Mouse (Mus musculus) layer of hippocampus, adult 11-12 months (tissue): ENCODE data around the gene Lrpap1.

Source experiments
- DNase-seq: peaks from one replicate; pipeline ENCODE4 v3.0.0; 2022; ENCODE audit warnings: low spot score

Lrpap1 gene

DNA sequence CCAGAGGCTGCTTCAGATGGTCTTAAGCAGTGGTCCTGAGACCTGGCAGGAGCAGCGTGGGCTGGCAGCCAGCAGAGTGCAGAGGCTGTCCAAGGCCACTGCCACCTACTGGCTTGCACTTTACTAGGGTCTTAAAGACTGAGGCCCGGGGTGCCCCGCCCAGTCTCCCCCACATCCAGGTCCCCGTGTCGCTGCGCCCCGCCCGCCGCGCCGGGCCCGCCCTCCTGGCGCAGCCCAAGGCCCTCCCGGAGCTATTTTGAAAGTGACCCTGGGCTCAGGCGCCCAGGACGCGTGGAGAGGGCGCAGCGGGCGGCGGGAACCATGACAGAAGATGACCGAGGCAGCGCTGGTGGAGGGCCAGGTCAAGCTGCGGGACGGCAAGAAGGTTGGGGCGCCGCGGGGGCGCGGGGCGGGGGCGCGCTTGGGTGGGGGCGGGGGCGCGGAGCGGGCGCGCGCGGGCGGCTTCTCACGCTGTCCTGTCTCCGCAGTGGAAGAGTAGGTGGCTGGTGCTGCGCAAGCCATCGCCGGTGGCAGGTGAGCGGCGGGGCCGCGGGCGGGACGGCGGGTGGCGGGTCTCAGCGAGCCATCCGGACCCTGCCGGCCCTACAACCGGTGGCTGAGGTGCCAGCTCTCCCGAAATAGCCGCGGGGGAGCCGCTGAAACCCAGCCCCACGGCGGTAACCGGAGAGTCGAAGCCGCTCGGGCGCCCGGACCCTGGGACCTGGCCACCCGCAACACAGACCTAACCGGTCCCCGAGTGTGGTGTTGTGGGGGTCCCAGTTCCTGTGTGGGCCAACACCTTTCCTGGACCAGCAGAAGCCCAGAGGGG is 48.7 kb downstream of the Lrpap1 start, which contains the start of gene Dok7:
TSS of gene Dok7 (plus strand) at position 163 of the 829 bp plus-strand sequence.
- DNase-seq: peak; percentile 48

DNA sequence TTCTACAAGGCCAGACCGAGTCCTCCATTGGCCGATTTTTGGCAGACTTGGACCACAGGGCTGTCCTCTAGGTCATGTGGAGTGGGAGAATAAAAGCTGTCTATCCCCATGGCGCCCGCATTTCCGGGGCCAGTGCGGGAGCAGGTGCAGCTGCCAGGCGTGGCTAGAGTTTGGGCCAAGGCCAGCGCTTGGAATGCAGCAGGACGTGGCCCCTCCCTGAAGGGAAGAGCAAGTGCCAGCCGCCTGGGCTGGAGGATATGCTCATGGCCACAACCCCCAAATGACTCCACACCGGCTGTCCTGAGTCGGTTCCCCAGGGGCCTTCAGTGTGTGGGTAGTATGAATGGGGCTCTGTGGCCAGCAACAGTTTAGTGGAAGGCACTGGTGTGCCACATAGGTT is 50.5 kb downstream of the Lrpap1 start:
- peak; percentile 26 for DNase-seq

DNA sequence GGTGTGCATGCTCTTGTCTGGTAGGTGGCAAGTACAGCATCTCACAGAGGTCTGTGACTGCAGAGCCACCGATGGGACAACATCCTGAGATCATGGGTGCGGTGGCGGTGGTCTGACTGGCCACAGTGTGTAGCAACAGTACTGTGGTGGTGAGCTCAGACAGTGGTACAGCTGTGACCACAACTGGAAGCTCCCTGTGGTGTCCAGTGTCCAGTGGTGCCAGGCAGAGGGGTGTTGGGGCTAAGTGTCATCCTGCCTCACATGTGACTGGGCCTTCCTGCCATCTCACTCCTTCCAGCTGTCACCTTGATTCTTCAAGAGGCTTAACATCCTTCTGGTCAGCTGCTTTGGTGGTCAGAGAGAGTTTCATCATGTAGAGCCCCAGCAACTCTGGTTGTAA is 50.9 kb downstream of the Lrpap1 start:
- no peak for DNase-seq

DNA sequence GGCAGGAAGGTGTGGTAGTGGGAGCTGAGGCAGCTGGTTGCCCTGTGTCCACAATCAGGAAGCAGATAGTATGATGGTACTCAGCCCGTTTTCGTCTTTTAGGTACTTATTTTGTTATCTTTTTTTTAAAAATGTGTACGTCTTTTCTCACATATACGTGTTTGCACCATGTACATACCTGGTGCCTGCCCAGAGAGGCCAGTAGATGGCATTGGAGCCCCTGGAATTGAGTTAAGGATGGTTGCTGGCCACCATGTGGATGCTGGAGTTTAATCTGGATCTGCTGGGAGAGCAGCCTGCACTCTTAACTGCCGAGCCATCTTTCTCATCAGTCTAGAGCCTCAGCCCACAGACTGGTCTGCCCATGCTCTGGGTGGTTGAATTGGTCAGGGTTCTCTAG is 55.0 kb downstream of the Lrpap1 start:
- DNase-seq: no peak

DNA sequence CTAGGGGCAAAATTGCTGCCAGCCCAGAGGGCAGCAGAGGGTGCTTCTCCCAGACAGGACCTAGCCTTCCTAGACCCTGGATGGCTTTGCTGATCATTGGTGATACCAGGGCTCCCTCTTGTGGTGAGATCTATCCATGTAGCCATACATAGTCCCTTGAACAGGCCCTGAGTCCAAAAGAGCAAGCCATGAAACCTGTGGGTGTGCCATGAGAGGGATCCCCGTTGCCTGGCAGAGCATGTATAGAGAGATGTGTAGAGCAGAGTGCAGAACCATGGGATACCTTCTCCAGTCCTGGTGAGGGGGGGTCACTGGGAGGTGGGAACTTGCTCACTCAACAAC is 62.5 kb downstream of the Lrpap1 start:
- peak; percentile 93 for DNase-seq

DNA sequence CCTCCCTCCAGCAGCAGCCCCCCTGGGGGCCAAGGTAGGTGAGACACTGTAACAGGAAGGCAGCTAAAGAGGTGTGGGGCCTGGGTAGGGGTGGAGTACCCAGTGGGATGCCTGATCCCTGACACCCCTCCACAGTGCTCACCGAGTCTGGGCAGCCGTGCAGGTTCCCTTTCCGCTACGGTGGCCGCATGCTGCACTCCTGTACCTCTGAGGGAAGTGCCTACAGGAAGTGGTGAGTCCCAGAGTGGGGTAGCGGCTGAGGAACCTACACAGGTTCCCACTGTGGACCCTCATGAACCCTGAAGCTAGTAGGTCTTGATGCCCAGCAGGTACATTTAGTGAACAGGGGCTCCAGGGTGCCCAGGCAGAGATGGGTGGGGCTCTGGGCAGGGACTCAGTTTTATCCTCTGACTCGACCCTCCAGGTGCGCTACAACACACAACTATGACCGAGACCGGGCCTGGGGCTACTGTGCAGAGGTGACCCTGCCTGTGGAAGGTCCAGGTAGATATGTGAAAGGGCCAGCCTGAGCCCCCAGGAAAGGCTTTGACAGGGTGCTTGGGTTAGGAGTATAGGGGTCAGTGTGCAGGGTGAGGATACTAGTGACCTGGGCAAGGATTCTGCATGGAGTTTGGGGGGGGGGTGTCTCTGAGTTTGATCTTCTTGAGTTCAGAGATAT is 63.0 kb downstream of the Lrpap1 start:
- no peak for DNase-seq
